Mouse (Mus musculus): ENCODE measurements around the gene Hecw1.

Gene Hecw1

DNA sequence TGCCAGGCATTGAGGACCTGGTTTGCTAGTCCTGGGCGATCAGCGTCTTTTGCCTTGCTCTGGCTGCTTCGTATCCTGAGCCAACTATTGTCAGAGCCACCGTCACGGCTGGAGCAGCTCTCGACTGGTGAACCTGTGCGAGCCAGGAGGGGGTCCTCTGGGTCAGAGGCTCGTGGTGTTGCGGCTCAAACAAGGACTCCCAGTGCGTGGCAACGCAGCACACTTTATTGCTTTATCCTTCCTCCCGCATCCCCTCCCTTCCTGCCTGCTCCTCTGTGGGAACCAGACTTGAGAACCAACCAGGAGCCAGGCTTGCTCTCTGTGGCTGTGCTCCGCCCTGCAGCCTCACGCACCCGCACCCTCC lies at the start of gene Hecw1:
Hecw1 (minus strand) TSS at position 323 of the 364 bp plus-strand sequence.
- DNase-seq (ENCODE audit: low spot score): peak; percentile 47

DNA sequence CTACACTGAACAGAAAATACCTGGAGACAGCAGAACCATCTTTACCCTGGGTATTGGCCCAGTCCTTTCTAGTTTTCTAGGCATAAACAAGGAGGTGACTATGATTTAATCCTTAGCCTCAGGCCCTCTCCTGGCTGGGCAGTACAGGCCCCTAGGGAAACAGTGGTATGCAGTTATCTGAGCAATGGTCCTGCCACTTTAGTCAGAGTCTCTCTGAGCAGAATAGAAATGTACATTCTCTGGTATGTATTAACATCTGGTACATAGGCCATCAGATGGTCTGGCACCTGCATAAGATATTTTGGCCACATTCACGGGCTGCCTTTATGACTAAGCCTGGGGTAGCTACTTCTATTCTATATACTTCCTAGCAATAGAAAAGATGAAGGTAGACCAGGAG lies 38.3 kb upstream of the Hecw1 start:
- no peak for DNase-seq (ENCODE audit: low spot score)

DNA sequence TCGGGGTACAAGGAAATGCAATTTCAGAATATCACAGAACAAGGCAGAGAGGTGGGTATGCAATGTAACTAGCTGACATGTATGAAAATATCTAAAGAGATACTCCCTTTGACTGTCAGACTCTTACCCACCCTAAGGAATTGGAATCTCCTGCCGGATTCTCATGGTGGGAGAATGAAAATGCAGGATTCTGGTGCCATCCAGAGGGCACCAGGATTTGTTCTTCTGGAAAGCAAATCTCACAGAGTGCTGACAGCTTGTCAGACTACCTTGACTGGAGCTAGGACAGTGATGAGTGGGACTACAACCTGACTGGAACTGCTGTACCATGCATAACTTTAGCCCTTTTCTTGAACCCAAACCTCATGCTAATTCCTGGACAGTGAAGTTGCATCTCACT lies 29.6 kb upstream of the Hecw1 start:
- no peak for DNase-seq (ENCODE audit: low spot score)

DNA sequence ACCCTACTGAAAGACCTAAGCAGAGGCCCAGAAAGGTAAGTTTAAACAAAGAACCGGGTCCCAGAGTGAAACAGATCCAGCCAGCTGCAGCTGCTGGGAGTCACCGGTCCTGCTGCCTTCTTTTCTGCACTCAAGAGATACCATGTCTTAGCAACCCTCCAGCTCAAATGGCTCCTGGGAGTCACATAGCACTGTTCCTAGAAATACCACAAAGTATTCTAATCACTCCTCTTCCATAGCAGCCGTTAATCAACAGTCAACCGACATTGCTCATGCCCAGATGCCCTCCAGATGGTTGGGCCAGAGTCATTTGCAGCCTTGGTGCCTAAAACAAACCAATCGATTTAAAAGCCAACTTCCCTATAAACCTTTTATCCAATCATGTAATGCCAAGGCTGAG lies 19.8 kb upstream of the Hecw1 start:
- DNase-seq (ENCODE audit: low spot score): no peak

DNA sequence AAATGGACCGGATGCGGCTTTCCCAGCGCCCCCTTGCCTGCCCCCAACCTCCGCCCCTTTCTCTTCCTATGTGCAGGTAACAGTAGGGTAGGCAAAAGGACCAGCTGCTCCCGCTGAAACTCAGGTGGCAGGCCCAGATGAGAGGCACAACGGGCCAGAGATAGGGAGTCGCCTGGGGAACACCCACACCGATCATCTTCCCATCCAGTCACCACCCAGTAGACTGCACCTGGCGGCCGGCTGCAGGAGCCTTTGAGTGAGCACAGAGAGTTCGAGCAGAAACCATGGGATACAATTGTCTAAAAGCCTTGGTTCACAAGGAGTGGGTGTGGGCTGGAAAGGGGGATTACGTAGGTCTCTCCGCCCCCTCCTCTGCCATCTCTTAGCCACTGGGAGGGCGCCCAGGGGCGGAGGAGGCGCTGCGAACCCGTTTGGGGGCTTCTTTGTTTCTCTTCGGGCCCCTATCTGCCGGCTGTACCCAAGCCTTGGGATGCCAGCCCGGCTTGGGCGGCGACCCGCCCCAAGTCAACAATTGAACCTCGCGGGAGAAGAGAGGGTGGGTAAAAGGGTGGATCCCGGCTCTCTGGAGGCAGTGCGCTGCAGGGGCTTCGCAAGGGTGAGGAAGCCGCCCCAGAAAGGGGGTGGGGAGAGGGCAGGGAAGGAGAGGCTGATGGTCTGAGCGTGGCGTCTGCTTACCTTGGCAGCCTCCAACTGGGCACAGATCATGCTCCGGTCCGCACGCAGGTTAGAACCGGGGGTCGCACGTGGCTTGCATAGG lies 711 bp downstream of the Hecw1 start:
- DNase-seq (ENCODE audit: low spot score): peak; percentile 58

DNA sequence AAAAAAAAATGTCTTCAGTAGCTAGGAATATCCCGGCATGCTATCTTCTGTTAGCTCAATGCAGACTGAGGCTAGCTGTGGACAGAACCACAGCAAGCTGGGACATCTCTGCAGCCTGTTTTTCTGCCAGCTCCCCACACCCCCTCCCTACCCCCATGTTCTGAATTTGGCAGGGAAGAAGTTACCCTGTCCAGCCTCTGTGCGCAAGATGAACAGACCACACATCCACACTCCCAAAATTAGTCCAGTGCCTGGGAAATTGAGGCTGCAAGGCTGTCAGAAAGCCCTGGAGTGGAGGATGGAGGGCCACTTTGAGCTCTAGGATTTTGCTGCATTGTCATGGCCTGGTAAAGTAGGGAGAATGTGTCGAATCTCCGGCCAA lies 1.3 kb downstream of the Hecw1 start:
- no peak for DNase-seq (ENCODE audit: low spot score)

DNA sequence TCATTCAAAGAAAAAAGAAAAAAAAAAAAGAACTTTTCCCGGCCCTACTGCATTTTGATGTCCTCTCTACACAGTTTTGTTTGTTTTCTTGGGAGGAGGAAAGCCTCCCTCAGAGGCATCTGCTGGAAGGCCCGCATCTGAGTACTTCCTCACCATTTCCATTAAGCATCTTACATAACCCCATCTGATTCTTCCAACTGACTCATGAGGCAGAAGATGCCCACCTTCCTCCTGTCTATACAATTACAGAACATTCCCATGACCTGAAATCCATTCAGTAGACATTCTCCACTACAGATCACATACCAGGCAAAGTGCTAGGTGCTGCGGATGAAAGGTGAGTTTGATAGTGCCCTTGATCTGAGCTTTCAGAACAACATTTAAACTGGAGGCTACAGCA lies 3.4 kb downstream of the Hecw1 start:
- no peak for DNase-seq (ENCODE audit: low spot score)

DNA sequence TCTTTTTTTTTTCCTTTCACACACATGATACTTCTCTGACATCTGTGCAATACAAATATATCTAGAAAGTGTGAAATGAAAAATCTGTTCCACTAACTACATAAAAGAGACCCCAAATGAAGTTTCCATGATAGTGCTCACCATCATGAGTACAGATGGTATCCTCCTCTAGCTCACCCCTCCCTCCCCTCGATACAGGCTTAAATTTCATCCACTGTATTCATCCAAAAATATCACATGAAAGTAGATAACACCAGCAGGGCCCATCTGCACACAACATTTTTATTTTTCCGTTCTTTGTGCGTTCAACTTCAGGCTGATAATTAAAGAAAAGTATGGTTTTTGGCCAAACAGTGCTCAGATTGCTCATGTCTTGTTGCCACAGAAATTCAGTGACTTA lies 5.5 kb downstream of the Hecw1 start:
- DNase-seq (ENCODE audit: low spot score): no peak

DNA sequence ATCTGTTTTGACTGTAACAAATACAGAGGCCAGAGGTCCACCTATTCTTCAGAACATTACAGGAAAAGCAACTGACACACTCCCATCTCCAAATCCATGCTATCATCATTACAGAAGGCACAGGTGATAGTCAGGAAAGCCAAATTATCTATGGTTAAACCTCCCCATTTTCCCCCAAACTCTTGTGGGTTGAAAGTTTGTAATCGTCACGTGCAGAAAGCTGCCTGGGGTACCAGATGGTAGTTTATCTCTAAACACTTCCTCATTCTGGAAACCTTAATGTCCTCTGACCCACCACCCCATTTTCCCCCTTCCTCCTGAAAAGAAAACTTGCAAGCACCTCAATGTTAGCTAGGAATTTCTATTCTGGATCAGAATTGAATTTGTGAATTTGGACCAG lies 7.9 kb downstream of the Hecw1 start:
- DNase-seq (ENCODE audit: low spot score): no peak

DNA sequence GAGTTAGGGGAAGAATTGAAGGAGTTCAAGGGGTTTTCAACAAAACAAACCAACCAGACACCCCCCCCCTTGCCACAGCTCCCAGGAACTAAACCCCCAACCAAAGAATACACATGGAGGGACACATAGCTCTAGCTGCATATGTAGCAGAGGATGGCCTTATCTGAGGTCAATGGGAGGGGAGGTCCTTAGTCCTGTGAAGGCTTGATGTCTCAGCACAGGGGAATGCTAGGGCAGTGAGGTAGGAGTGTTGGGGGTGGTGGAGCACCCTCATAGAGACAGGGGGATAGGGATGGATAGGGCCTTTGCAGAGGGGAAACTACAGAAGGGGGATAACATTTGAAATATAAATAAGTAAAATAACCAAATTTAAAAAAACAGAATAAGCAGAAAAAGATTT lies 9.1 kb downstream of the Hecw1 start:
- DNase-seq (ENCODE audit: low spot score): no peak

DNA sequence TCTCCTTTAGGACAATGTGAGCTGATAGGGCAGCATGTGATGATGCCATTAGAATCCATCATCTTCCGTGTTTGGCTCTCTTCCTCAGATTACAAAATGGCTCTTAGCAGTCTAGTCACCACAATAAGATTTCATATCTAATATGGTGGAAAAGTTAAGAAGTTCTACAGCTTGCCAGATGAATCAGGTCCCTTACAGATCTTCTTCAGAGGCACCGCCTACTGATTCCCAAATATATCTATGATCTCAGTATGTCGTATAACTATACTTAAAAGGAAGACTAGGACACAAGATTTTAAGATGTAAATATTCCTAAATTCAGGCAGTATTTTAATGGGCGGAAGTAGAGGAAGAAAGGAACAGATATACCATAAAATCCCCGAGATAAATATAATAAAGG lies 16.3 kb downstream of the Hecw1 start:
- no peak for DNase-seq (ENCODE audit: low spot score)

DNA sequence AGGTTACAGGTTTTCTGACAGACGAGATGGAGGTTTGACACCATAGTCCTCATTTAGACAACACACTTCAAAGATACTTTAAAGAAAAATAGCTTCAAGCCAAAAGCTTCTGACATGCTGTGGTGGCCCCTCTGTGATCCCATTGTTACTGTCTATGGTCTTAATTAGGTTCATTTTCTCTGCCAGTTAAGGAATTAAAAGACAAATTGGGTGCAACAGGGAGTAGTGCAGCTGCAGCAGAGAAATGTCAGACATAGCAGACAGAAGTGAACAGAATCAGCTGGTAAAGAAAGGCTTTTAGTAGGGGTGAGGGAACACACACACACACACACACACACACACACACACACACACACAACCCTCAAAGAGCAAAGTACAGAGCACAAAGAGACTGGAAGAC lies 22.8 kb downstream of the Hecw1 start:
- DNase-seq (ENCODE audit: low spot score): no peak

DNA sequence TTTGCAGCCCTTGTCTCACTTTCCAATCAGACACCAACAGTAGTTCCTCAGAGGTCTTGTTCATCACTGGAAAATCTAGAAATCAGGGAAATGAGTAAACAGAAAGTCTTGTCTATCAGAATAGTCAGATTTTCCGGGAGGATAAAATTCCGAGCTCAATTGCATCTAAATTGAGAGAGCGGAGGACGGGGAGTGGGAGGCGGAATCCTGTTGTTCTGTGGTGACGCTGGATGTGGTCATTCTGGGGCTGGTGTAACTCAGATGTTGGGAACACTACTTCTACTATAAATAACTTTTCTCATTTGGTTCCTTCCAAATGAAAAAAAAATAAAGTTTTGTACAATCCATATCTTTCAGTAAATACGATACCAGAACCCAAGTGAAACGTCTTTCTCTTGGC lies 24.2 kb downstream of the Hecw1 start:
- DNase-seq (ENCODE audit: low spot score): no peak

DNA sequence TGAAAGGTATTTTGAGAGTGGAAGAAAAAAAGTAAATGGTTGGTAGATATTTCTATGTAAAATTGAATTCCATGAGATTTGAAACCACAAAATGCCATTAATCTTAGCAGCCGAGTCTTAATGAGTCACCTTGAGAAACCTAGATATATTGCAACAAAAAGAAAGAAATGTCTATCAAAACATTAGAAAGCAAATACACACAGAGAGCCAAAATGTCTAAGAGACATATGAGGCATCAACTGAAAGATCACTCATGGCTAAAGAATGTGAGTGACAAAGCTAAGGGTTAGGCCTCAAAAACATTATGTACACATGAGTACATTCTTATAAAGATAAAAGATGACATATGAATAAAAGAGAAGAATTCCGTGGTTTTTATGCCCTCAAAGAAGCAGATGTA lies 26.1 kb downstream of the Hecw1 start:
- no peak for DNase-seq (ENCODE audit: low spot score)

DNA sequence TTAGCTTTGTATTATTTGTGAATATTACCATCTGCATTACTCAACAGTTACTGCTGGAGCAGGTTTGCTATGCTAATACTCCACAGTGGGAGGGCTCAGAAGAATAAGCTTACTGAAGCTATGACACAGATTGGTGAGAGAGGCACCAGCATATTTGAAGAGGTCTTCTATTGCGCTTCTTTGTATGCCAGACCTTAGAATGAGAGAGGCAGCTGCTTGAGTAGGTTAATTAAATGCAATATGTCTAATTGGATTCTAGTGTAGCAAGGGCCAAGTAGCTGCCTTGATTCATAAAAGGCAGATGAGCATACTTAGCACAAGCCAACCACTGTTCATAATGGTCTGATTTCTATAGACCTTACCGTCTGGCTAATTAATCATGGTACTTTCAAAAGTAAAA lies 35.2 kb downstream of the Hecw1 start:
- DNase-seq (ENCODE audit: low spot score): no peak

DNA sequence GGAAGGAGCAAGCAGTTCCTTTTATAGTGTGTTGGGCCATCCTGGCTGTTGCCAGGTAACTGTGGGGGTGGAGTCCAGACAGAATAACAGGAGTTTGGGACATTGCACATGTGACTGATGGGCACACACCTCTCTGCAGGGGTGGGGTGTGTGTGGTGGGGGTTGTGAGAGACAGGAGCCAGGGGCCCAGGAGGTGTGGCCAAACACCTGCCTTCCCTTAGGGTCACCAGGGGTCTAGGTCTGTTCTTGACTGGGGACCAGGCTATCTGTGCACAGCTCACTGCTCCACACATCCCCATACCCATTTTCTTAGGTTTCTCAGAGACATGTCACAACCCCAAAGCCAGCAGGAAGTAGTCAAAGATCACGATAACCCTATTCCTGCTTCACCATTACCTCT lies 51.9 kb downstream of the Hecw1 start:
- DNase-seq (ENCODE audit: low spot score): no peak

DNA sequence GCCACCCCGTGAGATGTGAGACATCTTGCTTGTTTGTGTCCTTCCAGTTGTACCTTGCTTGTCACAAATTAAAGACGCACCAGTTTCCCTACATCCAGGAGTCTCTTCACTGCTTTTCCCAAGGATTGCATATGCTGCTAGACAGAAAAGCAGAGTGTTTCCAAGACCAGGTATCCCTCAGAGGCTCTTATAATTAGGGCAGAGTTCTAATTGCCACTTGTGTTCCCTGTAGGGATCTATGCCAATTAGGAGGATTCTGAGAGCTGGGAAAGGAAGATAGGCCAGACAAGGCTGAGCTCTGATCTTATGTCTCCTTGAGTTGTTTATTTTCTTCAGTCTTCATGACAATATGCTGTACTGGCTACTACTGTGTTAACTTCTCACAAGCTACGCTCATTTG lies 55.5 kb downstream of the Hecw1 start:
- DNase-seq (ENCODE audit: low spot score): no peak

DNA sequence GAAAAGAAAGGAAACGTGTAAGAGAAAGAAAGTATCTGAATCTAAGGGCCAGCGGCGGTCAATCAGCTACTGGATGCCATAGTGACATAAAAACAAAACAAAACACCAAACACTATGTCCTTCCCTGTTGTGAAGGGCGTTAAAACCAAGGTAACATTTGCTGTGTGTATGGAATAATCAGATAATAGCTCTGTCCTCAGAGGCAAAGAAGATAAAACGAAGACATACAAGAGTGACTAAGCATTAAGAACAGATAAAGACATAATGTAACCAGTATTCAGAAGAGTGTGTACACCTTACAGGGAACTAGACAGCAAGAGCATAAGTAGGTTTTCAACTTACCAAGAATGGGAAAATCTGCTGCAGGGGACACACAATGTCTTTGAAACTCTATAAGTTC lies 62.0 kb downstream of the Hecw1 start:
- no peak for DNase-seq (ENCODE audit: low spot score)

DNA sequence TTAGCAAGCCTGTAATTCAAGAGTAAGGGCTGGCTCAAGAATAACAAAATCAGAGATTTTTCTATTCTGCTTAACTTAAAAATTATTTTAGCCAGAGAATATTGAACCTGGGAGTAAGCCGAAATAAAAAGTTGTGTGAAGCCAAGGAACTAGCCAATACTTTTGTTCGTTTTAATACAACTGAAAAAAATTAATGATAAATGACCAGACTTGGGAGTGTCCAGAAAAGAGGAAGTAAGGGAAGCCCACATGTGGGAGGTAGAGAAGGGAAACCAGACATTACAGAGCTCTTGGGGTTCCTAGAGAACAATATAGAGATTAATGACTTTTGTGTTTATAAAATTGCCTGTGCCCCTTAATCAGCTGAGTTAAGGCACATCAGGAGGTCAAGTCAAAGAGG lies 66.0 kb downstream of the Hecw1 start:
- DNase-seq (ENCODE audit: low spot score): no peak

DNA sequence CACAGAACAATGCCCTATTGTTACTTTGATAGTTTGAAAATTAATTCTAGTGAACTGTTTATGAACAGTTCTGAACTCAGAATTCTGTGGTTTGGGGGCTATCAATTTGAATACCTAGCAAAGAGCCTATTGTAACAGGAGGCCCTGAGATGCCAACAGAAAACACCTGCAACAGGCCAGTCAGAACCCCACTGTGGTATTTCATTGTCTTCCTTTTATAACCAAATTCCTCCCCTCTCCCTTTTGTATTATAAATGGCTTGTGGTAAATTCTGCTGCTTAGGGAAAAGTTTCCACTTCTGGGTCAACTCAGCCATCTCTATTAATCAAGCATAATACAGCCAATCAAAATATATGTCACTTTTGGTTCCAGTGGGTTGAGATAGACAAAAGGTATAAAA lies 83.5 kb downstream of the Hecw1 start:
- DNase-seq (ENCODE audit: low spot score): no peak

DNA sequence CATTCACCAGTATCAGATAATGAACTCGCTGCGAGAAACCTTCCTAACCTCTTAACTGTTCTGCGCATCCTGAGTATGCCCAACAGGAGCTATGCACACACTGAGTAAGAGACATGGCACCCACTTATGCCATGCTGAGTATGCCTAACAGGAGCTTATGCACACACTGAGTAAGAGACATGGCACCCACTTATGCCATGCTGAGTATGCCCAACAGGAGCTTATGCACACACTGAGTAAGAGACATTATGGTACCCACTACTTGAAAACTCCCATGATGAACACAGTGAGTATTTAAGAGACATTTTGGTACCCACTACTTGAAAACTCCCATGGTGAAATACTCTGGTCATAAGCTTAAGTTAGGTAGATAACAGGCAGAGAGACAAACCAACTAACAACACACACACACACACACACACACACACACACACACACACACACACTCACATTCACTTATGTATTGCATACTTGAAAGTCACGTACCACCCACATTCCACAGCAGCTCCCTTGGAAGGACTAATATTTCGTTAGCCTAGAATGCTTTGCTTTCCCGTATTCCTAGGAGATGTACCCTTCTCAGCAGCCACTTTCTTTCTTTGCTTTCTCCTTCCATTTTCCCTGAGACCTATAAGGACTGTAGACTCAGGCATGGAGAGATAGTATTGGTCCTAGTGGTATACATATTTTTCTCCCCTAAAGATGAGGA lies 94.0 kb downstream of the Hecw1 start:
- DNase-seq (ENCODE audit: low spot score): no peak

DNA sequence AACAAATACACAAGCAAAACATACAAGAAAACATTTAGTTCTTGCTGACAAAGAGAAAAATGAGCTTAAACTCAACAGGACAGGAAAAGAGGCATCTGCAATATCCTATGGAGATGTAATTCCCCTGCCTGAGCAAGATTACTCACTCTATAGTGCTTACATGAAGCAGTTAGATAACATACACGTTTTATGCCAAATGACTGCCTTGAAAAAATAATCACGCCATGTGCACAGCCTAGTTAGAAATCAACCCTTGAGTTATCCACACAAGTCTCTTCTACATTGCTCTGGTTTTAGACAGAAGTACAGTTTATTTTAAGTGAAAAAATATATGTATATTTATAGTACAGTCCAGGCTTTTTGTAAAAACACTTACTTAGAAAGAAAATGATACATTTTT lies 98.2 kb downstream of the Hecw1 start:
- no peak for DNase-seq (ENCODE audit: low spot score)

DNA sequence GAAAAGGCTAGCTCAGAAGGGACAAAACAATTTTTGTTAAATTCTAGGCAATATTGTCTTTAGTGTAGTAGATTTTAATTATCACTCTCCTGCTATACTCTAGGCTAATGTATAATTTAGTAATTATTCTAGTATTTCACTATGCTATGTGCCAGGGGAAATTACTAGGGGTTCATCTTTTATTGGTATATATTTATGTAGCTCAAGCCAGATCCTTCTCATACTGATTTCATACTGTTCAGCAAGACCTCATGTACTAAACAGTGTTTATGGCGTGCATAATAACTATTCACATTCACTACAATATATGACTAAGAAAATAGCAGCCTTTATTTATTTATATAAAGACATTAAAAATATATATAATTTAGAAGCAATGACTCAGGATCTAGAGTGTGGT lies 109.6 kb downstream of the Hecw1 start:
- no peak for DNase-seq (ENCODE audit: low spot score)

DNA sequence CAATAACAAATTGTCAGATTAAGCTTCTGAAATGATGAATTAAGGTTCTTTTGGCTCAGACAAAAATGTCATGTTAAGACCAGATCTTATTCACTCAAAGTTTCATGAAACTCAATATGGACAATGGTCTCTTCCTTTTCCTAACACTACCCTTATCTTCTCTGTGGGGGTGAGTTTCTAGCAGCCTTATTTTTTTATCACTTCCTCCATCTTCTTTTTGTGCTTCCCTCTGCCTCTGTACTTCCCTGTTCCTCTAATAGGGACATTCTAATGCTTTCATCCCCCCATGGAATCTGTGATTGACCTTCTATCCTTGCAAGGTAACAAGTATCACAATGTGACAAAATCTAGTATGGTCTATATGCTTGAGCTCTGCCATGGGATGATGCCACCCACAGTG lies 148.6 kb downstream of the Hecw1 start:
- no peak for DNase-seq (ENCODE audit: low spot score)
